Mouse (Mus musculus): ENCODE measurements around the gene Tnfaip8l2. TPM values are rescaled to one million over a fixed set of nuclear protein-coding genes. Genes with fewer than 3 reads are reported as not detected.
A peak's percentile ranks its signal among the peaks of the same experiment; 100 is the strongest.
"Not testable (repeated sequence)": the region's sequence is repeated elsewhere in the genome, so short reads cannot be mapped to it uniquely, and the experiment has no call there.

Gene Tnfaip8l2
- polyA plus RNA-seq, 2 experiments from 2014 or later = 238 to 312 TPM

DNA sequence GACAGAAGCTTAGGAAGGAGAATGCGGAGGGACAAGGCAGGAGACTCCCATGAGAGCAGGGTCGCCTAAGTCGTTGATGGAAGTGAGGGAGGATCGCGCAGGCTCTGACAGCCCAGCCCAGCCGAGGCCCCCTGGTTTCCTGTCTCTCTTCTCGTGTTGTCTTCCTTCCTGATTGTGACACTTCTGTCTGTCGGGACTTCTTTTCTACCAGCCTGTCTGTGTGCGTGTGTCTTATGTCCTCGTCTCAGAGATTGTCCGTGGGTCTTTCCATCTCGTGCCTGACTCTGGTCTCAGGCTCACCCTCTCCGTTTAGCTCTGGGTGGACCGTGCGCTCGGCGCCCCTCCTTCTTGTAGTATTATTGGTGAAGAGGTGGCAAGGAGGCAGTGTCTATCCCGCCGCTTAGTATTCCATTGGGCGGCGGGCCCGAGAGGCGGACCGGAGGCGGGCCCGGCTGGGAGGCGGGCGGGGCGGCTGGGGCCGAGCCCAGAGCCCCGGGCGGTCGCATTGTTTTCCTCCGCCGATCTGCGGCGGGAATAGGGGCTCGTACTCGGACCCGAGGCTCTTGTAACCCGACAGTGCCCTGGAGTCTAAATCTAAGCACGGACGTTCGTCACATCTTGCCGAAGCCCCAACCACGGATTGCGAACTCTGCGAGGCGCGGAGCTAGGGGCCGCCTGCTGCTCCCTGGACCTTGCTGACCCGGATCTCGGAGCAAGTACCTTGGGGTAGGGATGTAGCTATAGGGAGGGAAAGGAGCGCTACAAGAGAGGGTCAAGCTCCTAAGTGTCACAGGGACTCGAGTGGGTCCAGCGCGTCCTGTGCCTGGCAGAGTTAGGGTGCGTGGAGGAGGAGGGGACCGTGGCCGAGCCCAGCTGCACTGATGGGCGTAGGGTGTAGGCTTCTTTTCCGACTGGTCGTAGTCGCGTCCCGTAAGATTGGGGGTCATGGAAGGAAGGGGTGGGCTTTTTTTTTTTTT lies 18.1 kb upstream of the Tnfaip8l2 start, which contains the start of gene Sema6c:
TSS of gene Sema6c (plus strand) at position 471 of the 977 bp plus-strand sequence.
- ATAC-seq = peak; percentile 99

- peak; percentile 12 for ATAC-seq
Measured at GRCm38 (mm10) chr3:95159511-95159986, 17.4 kb upstream of the Tnfaip8l2 start.

DNA sequence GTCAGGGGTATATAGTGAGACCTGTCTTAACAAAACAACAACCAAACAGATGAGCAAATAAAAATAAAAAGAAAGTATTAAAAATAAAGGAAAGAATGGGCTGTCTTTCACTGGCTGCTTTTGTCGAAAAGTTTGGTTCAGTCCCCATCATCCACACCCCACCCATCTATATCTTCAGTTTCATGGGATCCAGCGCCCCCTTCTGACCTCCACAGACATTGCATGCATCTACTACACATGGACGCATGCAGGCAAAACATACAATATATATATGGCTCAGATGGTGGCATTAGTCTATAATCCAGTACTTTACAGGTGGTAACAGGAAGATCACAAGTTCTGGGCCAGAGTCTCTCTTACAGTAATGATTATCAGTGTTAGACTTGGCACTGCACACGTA lies 11.7 kb upstream of the Tnfaip8l2 start:
- ATAC-seq = peak; percentile 71

GRCm38 (mm10) chr3:95147924-95148323 lies 5.8 kb upstream of the Tnfaip8l2 start:
- no peak for ATAC-seq

DNA sequence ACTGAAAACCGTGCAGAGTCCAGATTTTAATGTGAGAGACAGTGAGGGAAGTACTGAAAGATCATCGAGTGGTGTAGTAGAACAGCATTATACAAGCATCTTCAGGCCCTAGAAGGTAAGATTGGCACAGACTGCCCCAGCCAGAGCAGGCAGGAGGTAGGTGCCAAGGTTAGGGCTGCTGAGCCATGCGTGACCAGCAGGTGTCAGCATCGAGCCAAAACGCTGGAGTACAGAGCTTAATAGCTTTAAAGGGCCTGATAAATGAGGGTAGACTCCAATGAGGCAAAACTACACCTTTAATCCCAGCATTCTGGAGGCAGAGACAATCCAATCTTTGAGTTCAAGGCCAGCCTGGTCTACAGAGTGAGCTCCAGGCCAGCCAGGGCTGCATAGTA lies 454 bp upstream of the Tnfaip8l2 start:
- peak; percentile 72 for ATAC-seq

GRCm38 (mm10) chr3:95141474-95141873 lies 686 bp downstream of the Tnfaip8l2 start:
- peak; percentile 89 for ATAC-seq

DNA sequence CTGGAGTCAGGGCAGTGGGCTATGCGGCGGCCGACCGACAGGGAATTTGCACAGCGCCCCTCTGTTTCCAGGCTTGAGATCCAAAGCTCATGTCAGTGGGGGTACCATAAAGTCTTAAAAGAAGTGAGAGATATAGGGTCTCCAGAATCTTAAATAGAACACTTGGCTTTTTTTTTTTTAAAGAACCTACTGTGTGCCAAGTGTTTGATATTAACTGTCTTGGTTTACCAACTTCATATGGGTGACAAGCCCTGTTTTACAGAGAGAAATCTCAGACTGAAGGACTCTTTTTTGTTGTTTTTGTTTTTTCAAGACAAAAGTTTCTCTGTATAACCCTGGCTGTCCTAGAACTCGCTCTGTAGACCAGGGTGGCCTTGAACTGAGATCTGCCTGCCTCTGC lies 1.4 kb downstream of the Tnfaip8l2 start:
- no peak for ATAC-seq

DNA sequence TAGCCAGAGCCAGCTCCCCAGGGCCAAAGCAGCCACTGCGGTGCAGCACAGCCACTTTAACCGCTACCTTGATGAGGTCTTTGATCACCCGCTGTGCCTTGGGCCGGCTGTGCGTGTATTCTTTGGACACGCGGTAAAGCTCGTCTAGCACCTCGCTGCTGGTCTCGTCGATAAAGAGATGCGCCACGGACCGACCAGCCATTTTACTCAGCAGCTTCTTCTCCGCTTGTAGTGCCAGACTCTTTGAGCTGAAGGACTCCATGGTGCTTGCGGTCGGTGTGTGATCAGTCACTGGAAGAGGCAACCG lies 1.9 kb downstream of the Tnfaip8l2 start:
- ATAC-seq = no peak

- no peak for ATAC-seq
Measured at GRCm38 (mm10) chr3:95139586-95140288, 2.4 kb downstream of the Tnfaip8l2 start.

GRCm38 (mm10) chr3:95136336-95136735 lies 5.8 kb downstream of the Tnfaip8l2 start:
- ATAC-seq = no peak

DNA sequence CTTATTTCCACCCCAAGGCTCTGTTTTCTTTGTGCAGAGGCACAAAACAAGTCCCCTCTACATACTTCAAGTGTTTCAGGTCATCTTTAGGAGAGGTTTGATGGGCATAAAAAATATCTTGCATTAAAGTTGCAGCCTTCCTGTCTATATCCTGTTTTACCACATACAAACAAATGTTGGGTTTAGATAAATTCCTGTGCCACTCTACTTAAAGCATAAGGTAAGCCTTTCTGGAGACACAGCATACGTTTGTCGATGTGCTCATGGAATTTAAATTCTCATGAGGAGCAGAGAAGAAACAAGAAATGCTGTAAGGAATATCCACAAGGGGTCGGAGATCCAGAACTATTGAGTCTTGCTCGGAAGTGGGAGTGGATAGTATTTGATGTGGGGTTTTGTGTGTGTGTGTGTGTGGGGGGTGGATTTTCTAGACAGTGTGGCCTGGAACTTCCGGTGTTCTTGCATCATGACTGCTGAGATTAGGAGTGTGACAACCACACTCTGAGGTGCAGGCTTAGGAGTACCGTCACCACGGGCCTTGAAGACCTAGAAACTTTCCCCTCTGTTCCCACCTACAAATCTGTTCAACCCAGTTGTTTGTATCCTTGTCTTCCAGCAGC lies 6.6 kb downstream of the Tnfaip8l2 start:
- ATAC-seq = peak; percentile 76

GRCm38 (mm10) chr3:95135023-95135422 lies 7.1 kb downstream of the Tnfaip8l2 start:
- no peak for ATAC-seq

DNA sequence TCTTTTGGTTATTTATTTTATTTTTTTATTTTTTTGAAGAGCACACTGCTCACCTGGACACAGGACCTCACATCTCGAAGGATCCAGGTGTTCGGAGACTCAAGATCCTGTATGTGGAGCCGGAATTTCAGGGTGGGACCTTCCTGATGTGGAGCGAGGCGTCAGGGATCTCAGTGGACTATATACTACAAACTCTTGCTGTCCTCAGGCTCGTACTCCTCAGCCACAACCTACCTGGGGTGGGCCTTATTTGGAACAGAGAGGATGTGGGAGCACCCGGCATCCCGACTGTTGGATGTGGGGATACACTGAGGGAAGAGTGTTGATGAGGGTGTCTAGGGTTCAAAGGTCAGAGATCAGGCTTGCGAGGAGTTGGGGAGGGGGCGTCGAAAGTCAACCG lies 8.0 kb downstream of the Tnfaip8l2 start:
- ATAC-seq = not testable (repeated sequence)

- peak; percentile 84 for ATAC-seq
Measured at GRCm38 (mm10) chr3:95133680-95134101, 8.5 kb downstream of the Tnfaip8l2 start, which contains the start of the genes Scnm1 and Lysmd1. TSS of gene Scnm1 (minus strand) at chr3:95134011. TSS of gene Lysmd1 (plus strand) at chr3:95134088.

DNA sequence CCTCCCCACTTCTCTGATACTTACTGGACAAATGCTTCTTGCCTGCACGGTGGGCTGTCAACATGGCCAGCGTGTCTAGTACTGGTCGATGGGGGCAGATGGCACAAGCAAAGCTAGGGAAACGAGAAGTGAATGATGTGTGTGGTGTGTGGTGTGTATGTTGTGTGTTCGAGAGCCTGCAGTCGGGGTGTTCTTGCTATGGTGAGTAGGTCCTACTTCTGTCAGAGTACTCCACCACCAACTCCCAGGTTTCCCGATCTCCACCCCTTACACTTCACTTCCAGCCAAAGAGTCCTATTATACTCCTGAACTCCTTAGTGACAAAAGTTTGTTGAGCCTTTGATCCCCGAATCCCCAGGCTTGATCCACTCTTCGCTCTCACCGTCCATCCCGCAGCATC lies 9.0 kb downstream of the Tnfaip8l2 start:
- no peak for ATAC-seq

- not testable (repeated sequence) for ATAC-seq
Measured at GRCm38 (mm10) chr3:95132389-95132788, 9.8 kb downstream of the Tnfaip8l2 start.

DNA sequence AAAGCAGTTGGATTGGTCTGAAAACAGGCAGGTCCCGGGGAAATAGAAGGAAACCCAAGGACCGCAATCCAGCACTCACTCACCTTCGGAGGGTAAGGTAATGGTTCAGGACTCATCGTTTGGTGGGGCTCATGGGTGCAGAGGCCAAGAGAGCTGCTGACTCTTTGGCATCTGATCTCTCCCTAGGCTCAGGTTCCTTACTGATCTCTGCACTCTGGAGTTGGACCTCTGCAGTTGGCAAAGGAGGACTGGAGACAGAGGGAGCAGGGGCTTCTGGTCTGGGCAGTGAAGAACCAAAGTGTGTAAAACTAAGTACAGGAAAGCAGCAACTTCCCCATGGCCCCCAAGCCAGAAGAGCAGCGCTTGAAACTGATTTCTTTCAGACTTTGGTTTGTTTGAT lies 12.1 kb downstream of the Tnfaip8l2 start:
- ATAC-seq = no peak

DNA sequence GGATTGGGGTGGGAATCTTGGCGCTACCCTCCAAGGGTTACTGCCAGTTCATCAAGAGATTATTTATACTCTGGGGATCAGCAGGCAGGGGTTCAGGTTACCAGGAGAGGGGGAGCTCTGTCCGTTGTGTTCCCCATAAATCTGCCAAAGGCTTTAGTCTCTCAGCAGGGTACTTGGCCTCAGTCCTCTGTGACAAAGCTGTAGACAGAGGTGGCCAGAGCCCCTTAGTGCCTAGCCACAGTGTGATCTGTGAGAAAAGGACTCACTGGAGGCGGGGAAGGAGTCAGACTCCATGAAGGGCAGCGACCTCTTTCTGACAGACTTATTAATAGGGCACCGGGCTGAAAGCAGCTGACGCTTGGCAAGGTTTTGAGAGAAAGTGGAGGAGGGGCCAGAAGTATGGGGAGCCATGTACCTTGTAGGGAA lies 12.9 kb downstream of the Tnfaip8l2 start:
- no peak for ATAC-seq

DNA sequence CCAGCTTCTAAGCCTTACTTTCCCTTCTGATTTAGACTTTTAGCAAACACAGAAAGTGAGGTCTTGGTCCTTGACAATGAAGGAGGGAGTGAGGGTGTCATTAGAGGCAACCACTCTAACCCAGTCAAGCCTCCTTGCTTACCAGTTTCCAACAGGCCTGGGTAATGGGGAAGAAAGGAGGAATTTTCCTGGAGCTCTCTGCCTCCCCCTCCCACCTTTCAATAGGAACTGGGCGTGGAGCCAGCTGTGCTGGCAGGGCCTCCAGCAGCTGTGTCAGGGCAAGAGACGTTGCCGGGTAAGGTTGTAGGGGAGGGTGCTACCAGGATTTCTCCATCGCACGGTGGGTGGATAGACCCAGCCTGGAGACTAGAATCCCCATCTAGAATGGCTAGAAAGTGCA lies 17.2 kb downstream of the Tnfaip8l2 start:
- ATAC-seq = no peak

GRCm38 (mm10) chr3:95124246-95124645 lies 17.9 kb downstream of the Tnfaip8l2 start, which contains the start of gene Tmod4:
TSS of gene Tmod4 (plus strand) at chr3:95124476.
- peak; percentile 63 for ATAC-seq

- ATAC-seq = no peak
Measured at GRCm38 (mm10) chr3:95121580-95121979, 20.6 kb downstream of the Tnfaip8l2 start.

- no peak for ATAC-seq
Measured at GRCm38 (mm10) chr3:95117751-95118150, 24.4 kb downstream of the Tnfaip8l2 start.

DNA sequence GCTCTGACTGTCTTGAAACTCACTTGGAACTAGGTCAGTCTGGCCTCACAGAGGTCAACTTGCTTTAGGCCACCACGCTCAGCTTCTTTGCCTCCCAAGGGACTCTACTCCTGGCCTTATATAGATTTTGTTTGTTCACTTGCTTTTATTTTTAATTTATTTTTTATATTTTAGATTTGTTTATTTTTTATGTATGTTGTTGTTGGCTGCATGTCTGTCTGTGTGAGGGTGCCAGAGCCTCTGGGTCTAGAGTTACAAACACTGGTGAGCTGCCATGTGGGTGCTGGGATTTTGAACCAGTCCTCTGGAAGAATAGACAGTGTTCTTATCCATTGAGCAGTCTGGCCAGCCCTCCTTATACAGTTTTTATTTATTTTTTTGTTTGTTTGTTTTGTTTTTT lies 29.4 kb downstream of the Tnfaip8l2 start:
- ATAC-seq = no peak
